Mouse (Mus musculus) CH12.LX (cell line): Measurements from ENCODE around the gene Usp47. TPM values are rescaled to one million over a fixed set of nuclear protein-coding genes. Genes with fewer than 3 reads are reported as not detected.

Experiments used
- DNase-seq: peaks from one replicate; pipeline ENCODE4 v3.0.0-alpha.2; 2013; ENCODE audit errors: extremely low read depth
- H3K27ac ChIP-seq: 2 replicates; pipeline ENCODE4 v1.5.1; 2012; ENCODE audit warnings: low read depth, mild to moderate bottlenecking, control low read depth, moderate library complexity; ENCODE audit not compliant: insufficient read depth
- H3K27me3 ChIP-seq: replicated peaks from 2 replicates; pipeline ENCODE3; 2012; ENCODE audit warnings: inconsistent platforms
- H3K36me3 ChIP-seq, 2 experiments: replicated peaks in 1 of 2; 2 replicates each; pipeline versions ENCODE3 to v1.6.1; 2012; ENCODE audit warnings: inconsistent platforms in 1 of 2, low read length in 1 of 2, mild to moderate bottlenecking in 1 of 2, mixed read lengths in 1 of 2, moderate library complexity in 1 of 2; ENCODE audit not compliant: control insufficient read depth in 1 of 2, insufficient read depth in 1 of 2
- H3K4me1 ChIP-seq, 2 experiments: 2 replicates each; pipeline ENCODE4 v1.6.1; 2012; ENCODE audit warnings: inconsistent platforms in 1 of 2, moderate library complexity in 1 of 2; ENCODE audit not compliant: insufficient read depth in 2 of 2, control insufficient read depth in 1 of 2
- H3K4me2 ChIP-seq: 2 replicates; pipeline ENCODE4 v1.6.1; 2012; ENCODE audit warnings: low read depth, mild to moderate bottlenecking, control low read depth; ENCODE audit not compliant: poor library complexity, insufficient read depth, severe bottlenecking
- H3K4me3 ChIP-seq, 3 experiments: fragments of 150-350 bp in 1 of 3; sonication (generic) in 1 of 3; replicated peaks in 1 of 3; 2 replicates each; pipeline versions ENCODE3 to v1.5.1; 2011 to 2012; ENCODE audit warnings: low read depth in 2 of 3, low read length in 2 of 3, mild to moderate bottlenecking in 2 of 3, moderate library complexity in 2 of 3, control low read depth in 1 of 3, improper control_type of control experiment in 1 of 3, inconsistent platforms in 1 of 3, mixed read lengths in 1 of 3; ENCODE audit not compliant: poor library complexity in 1 of 3
- H3K79me2 ChIP-seq: replicated peaks from 2 replicates; pipeline ENCODE4 v1.6.1; 2012; ENCODE audit warnings: mild to moderate bottlenecking, moderate library complexity; ENCODE audit not compliant: control insufficient read depth, poor library complexity, insufficient read depth, severe bottlenecking; ENCODE audit errors: extremely low read depth
- H3K9ac ChIP-seq: 2 replicates; pipeline ENCODE4 v1.6.1; 2012; ENCODE audit warnings: low read depth, mild to moderate bottlenecking, control low read depth, moderate library complexity; ENCODE audit not compliant: insufficient read depth
- H3K9me3 ChIP-seq: replicated peaks from 2 replicates; pipeline ENCODE3; 2012; ENCODE audit warnings: low read length, inconsistent platforms, mixed read lengths
- BHLHE40 ChIP-seq: IDR thresholded peaks from 2 replicates; pipeline ENCODE4 v1.6.1; 2011; ENCODE audit warnings: mild to moderate bottlenecking, low read depth, low read length, improper control_type of control experiment
- CHD1 ChIP-seq: IDR thresholded peaks from 2 replicates; pipeline ENCODE4 v1.6.1; 2012; ENCODE audit warnings: low read depth, low read length, improper control_type of control experiment, inconsistent platforms
- CHD2 ChIP-seq: IDR thresholded peaks from 2 replicates; pipeline ENCODE4 v1.6.1; 2011; ENCODE audit warnings: low read length, improper control_type of control experiment
- CTCF ChIP-seq, 2 experiments: IDR thresholded peaks in 1 of 2; conservative IDR thresholded peaks in 1 of 2; 2 replicates each; pipeline ENCODE4 v1.5.1; 2011 to 2012; ENCODE audit warnings: low read depth in 2 of 2, low read length in 2 of 2, improper control_type of control experiment in 1 of 2, inconsistent platforms in 1 of 2, mild to moderate bottlenecking in 1 of 2, moderate library complexity in 1 of 2
- ELF1 ChIP-seq: IDR thresholded peaks from 2 replicates; pipeline ENCODE4 v1.6.1; 2014; ENCODE audit warnings: low read depth, mild to moderate bottlenecking, inconsistent platforms, low read length, improper control_type of control experiment
- ETS1 ChIP-seq: conservative IDR thresholded peaks from 2 replicates; pipeline ENCODE4 v1.6.1; 2012; ENCODE audit warnings: low read depth, mild to moderate bottlenecking, inconsistent platforms, low read length, improper control_type of control experiment, moderate library complexity
- GABPA ChIP-seq: IDR thresholded peaks from 2 replicates; pipeline ENCODE4 v1.6.1; 2012; ENCODE audit warnings: low read depth, low read length, improper control_type of control experiment, inconsistent platforms; ENCODE audit not compliant: insufficient replicate concordance
- IRF4 ChIP-seq: IDR thresholded peaks from 2 replicates; pipeline ENCODE4 v1.6.1; 2014; ENCODE audit warnings: low read depth, mild to moderate bottlenecking, inconsistent platforms, low read length, improper control_type of control experiment
- JUN ChIP-seq: IDR thresholded peaks from 2 replicates; pipeline ENCODE4 v1.6.1; 2011; ENCODE audit warnings: low read depth, mild to moderate bottlenecking, low read length, improper control_type of control experiment, moderate library complexity; ENCODE audit not compliant: insufficient read depth
- JUND ChIP-seq: conservative IDR thresholded peaks from 2 replicates; pipeline ENCODE4 v1.6.1; 2011; ENCODE audit warnings: low read depth, low read length, improper control_type of control experiment
- MAX ChIP-seq: IDR thresholded peaks from 2 replicates; pipeline ENCODE4 v1.6.1; 2011; ENCODE audit warnings: low read length, improper control_type of control experiment
- MEF2A ChIP-seq: IDR thresholded peaks from 2 replicates; pipeline ENCODE4 v1.6.1; 2014; ENCODE audit warnings: low read depth, mild to moderate bottlenecking, inconsistent platforms, low read length, improper control_type of control experiment, borderline replicate concordance
- MYC ChIP-seq: IDR thresholded peaks from 2 replicates; pipeline ENCODE4 v1.6.1; 2011; ENCODE audit warnings: low read depth, mild to moderate bottlenecking, improper control_type of control experiment, low read length
- NELFE ChIP-seq: IDR thresholded peaks from 2 replicates; pipeline ENCODE4 v1.6.1; 2011; ENCODE audit warnings: low read depth, low read length, improper control_type of control experiment
- NRF1 ChIP-seq: IDR thresholded peaks from 2 replicates; pipeline ENCODE4 v1.6.1; 2014; ENCODE audit warnings: low read depth, mild to moderate bottlenecking, inconsistent platforms, low read length, improper control_type of control experiment, moderate library complexity
- POLR2A ChIP-seq: IDR thresholded peaks from 2 replicates; pipeline ENCODE4 v1.6.1; 2011; ENCODE audit warnings: low read depth, mild to moderate bottlenecking, improper control_type of control experiment, low read length
- POLR2AphosphoS2 ChIP-seq: IDR thresholded peaks from 2 replicates; pipeline ENCODE4 v1.6.1; 2011; ENCODE audit warnings: low read depth, low read length, improper control_type of control experiment
- SIN3A ChIP-seq: IDR thresholded peaks from 2 replicates; pipeline ENCODE4 v1.6.1; 2012; ENCODE audit warnings: low read length, improper control_type of control experiment, inconsistent platforms
- SMC3 ChIP-seq: IDR thresholded peaks from 2 replicates; pipeline ENCODE4 v1.6.1; 2011; ENCODE audit warnings: low read depth, low read length, improper control_type of control experiment
- TCF12 ChIP-seq: IDR thresholded peaks from 2 replicates; pipeline ENCODE4 v1.6.1; 2014; ENCODE audit warnings: low read depth, mild to moderate bottlenecking, inconsistent platforms, low read length, improper control_type of control experiment
- USF1 ChIP-seq: IDR thresholded peaks from 2 replicates; pipeline ENCODE4 v1.6.1; 2014; ENCODE audit warnings: low read depth, mild to moderate bottlenecking, inconsistent platforms, low read length, improper control_type of control experiment
- USF2 ChIP-seq: conservative IDR thresholded peaks from 2 replicates; pipeline ENCODE4 v1.6.1; 2011; ENCODE audit warnings: low read depth, low read length, improper control_type of control experiment
- ZC3H11A ChIP-seq: IDR thresholded peaks from 2 replicates; pipeline ENCODE4 v1.6.1; 2012; ENCODE audit warnings: low read depth, mild to moderate bottlenecking, inconsistent platforms, low read length, improper control_type of control experiment
- dilution Hi-C: fragments of 300-500 bp; cut with MboI; formaldehyde crosslinking; loops from 2 replicates; pipeline ENCODE4 v1.14.3; 2020; ENCODE audit warnings: low sequenced_read_pairs; ENCODE audit not compliant: extremely low pct_unique_long_range_greater_than_20kb, extremely low pct_ligation_motif_present
- in situ Hi-C: fragments of 300-500 bp; cut with MboI; formaldehyde crosslinking; loops from 3 replicates; pipeline ENCODE4 v1.14.3; 2019; ENCODE audit warnings: low sequenced_read_pairs, low pct_ligation_motif_present, low pct_unique_long_range_greater_than_20kb, mixed read lengths
- polyA plus RNA-seq: library from polyadenylated mRNA; unstranded; fragments of >175 nt; gene quantifications from 2 replicates; pipeline ENCODE4 v1.2.1, GENCODE M21; 2012; ENCODE audit warnings: low read depth; ENCODE audit not compliant: insufficient read length
- total RNA-seq, 2 experiments: library from RNA; depleted of rRNA; stranded (reverse); fragments of 300-350 nt in 1 of 2; fragments of >200 nt in 1 of 2; gene quantifications; 2 replicates each; pipeline ENCODE4 v1.2.3; 2012 to 2014

Gene Usp47
- total and polyA plus RNA-seq, 3 experiments, result 35.0 to 36.8 (median 35.8) TPM

DNA sequence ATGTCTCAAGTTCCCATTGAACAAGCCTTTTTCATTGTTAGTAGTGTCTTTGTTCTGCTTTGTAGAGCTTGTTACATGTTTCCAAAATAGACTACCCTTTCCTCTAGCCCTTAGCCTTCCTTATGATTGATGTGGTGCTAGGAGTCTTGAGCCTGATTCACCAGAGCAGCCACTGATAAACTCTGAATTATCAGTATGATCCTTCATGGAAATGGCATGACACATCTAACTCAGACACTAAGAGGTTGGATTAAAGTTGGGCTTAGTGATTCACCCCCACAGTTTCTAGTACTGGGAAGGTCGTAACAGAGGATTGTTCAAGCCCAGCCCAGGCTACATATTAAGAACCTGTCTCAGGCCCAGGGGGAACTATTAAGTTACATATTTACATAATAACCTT lies 59.3 kb downstream of the Usp47 start:
- TF ChIP-seq CHD1 (no peak), TCF12 (no peak), USF1 (no peak), NELFE (no peak), CHD2 (no peak), MEF2A (no peak)
- Histone ChIP-seq H3K4me2 (no peak overlapping the region), H3K27me3 (no peaks in the 10 kb centered on the region), H3K4me3 (no peak overlapping the region), H3K79me2 (no peaks in the 10 kb centered on the region), H3K9ac (no peak overlapping the region), H3K27ac (no peak overlapping the region), H3K9me3 (no peaks in the 10 kb centered on the region), H3K36me3 (peaks cover 24 to 62% of the 10 kb centered on the region in 2 experiments), H3K4me1 (no peaks in the 10 kb centered on the region)
- in situ Hi-C loops, result loop anchor here (10.0 kb wide), 2 partner anchors 102 to 292 kb away; no protein-coding TSS in a partner anchor
- dilution Hi-C loops, result no loop called here
- DNase-seq, result no peak

DNA sequence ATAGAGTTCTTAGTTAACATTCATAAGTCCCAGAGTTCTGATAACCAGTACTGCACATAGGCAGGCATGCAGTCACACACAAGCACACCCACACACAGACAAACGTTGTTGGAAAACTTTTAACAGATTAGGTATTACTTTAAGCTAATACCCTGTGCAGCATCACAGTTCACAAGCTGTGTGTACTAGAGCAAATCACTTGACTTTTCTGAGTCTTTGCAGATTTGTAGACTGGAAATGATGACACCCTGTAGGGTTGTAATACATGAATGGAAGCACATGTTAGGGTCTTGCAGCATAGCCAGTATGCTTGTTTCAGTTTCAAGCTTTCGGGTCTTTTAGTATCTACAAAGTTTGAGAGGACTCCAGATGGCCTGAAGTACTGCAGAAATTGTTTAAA lies 60.9 kb downstream of the Usp47 start:
- in situ Hi-C loops (loop anchor here (10.0 kb wide), 2 partner anchors 101 to 291 kb away; no protein-coding TSS in a partner anchor), dilution Hi-C loops (no loop called here)
- Histone ChIP-seq H3K27me3 (no peaks in the 10 kb centered on the region), H3K4me3 (no peak overlapping the region), H3K9ac (no peak overlapping the region), H3K4me2 (no peak overlapping the region), H3K79me2 (no peaks in the 10 kb centered on the region), H3K4me1 (no peaks in the 10 kb centered on the region), H3K36me3 (peaks cover 20 to 64% of the 10 kb centered on the region in 2 experiments), H3K27ac (no peak overlapping the region), H3K9me3 (no peaks in the 10 kb centered on the region)
- no peak for DNase-seq
- no peak for TF ChIP-seq SMC3
- no peak for TF ChIP-seq ETS1
- TF ChIP-seq NRF1, result no peak
- TF ChIP-seq JUN, result no peak
- no peak for TF ChIP-seq IRF4
- TF ChIP-seq POLR2A, result no peak
- no peak for TF ChIP-seq CTCF (conservative IDR thresholded peaks at IDR 0.05 in 1 of 2, IDR thresholded peaks at IDR 0.05 in 1 of 2; ENCODE audit: low read depth in 2 of 2, low read length in 2 of 2)
- no peak for TF ChIP-seq BHLHE40
- no peak for TF ChIP-seq MAX
- no peak for TF ChIP-seq POLR2AphosphoS2
- no peak for TF ChIP-seq ZC3H11A
- no peak for TF ChIP-seq SIN3A
- no peak for TF ChIP-seq JUND
- no peak for TF ChIP-seq MYC
- no peak for TF ChIP-seq GABPA
- TF ChIP-seq USF2, result no peak
- no peak for TF ChIP-seq ELF1
